Mouse (Mus musculus): ENCODE measurements around the gene Azi2. TPM values are rescaled to one million over a fixed set of nuclear protein-coding genes. Genes with fewer than 3 reads are reported as not detected.
A peak's percentile ranks its signal among the peaks of the same experiment; 100 is the strongest.

Azi2 gene
- polyA plus RNA-seq, 1 experiment from 2014 or later, result 80.4 TPM

- Histone ChIP-seq H3K4me1 (replicated peaks) (peaks cover 30% of the 10 kb centered on the region), H3K4me2 (peak overlapping the region; percentile 68), H3K9me3 (no peaks in the 10 kb centered on the region), H3K36me3 (no peaks in the 10 kb centered on the region), H3K4me3 (peak overlapping the region; percentile 83), H3K27me3 (no peaks in the 10 kb centered on the region), H3K9ac (peak overlapping the region; percentile 84), H3K27ac (replicated peaks) (0 out of 2 replicates have a peak overlapping the region, but pooled peaks have one; percentile 95)
- 23% methylated on average over 5 of the region's 5 CpGs for WGBS
- no peak for ATAC-seq (ENCODE audit: low FRiP score, low read depth)
These were observed 1.3 kb downstream of the Azi2 start for GRCm38 (mm10) chr9:118041646-118042045.

- no peak overlapping the region for H3K27ac ChIP-seq (replicated peaks)
These were observed 2.4 kb downstream of the Azi2 start for GRCm38 (mm10) chr9:118042738-118043137.

GRCm38 (mm10) chr9:118043581-118043980 lies 3.3 kb downstream of the Azi2 start:
- Histone ChIP-seq H3K9me3 (no peaks in the 10 kb centered on the region), H3K36me3 (peaks cover 4% of the 10 kb centered on the region; the same call in 1 of the 2 replicates), H3K4me3 (no peak overlapping the region), H3K27ac (replicated peaks) (no peak overlapping the region), H3K9ac (no peak overlapping the region), H3K4me1 (replicated peaks) (peaks cover 30% of the 10 kb centered on the region), H3K27me3 (no peaks in the 10 kb centered on the region), H3K4me2 (no peak overlapping the region)
- ATAC-seq (ENCODE audit: low FRiP score, low read depth), result no peak
- WGBS, result 87% methylated on average over 3 of the region's 3 CpGs

More at GRCm38 (mm10) chr9:118042738-118043137, 2.4 kb downstream of the Azi2 start:
- 93% methylated on average over 4 of the region's 4 CpGs for WGBS
- Histone ChIP-seq H3K27me3 (no peaks in the 10 kb centered on the region), H3K36me3 (no peaks in the 10 kb centered on the region), H3K4me2 (peak overlapping the region; percentile 68), H3K4me1 (replicated peaks) (peaks cover 30% of the 10 kb centered on the region), H3K9ac (0 out of 2 replicates have a peak overlapping the region, but pooled peaks have one; percentile 5), H3K9me3 (no peaks in the 10 kb centered on the region), H3K4me3 (no peak overlapping the region)
- ATAC-seq (ENCODE audit: low FRiP score, low read depth), result no peak

GRCm38 (mm10) chr9:118045011-118045533 lies 4.8 kb downstream of the Azi2 start:
- WGBS, result 74% methylated on average over 1 of the region's 1 CpGs
- H3K4me3 ChIP-seq, result no peak overlapping the region

GRCm38 (mm10) chr9:118053286-118053685 lies 13.0 kb downstream of the Azi2 start:
- Histone ChIP-seq H3K9me3 (no peaks in the 10 kb centered on the region), H3K4me2 (no peak overlapping the region), H3K27ac (replicated peaks) (no peak overlapping the region), H3K36me3 (peaks cover 37% of the 10 kb centered on the region), H3K9ac (no peak overlapping the region), H3K4me3 (no peak overlapping the region), H3K4me1 (replicated peaks) (no peaks in the 10 kb centered on the region), H3K27me3 (no peaks in the 10 kb centered on the region)
- WGBS, result 42% methylated on average over 1 of the region's 1 CpGs
- no peak for ATAC-seq (ENCODE audit: low FRiP score, low read depth)

More at GRCm38 (mm10) chr9:118045011-118045533, 4.8 kb downstream of the Azi2 start:
- no peak for ATAC-seq (ENCODE audit: low FRiP score, low read depth)
- Histone ChIP-seq H3K9me3 (no peaks in the 10 kb centered on the region), H3K4me1 (replicated peaks) (peaks cover 30% of the 10 kb centered on the region), H3K27ac (replicated peaks) (no peak overlapping the region), H3K4me2 (no peak overlapping the region), H3K36me3 (peaks cover 11% of the 10 kb centered on the region), H3K9ac (no peak overlapping the region), H3K27me3 (no peaks in the 10 kb centered on the region)

- peaks cover 40% of the 10 kb centered on the region for H3K36me3 ChIP-seq
- H3K27ac ChIP-seq (replicated peaks), result no peak overlapping the region
- H3K27me3 ChIP-seq, result no peaks in the 10 kb centered on the region
- H3K9me3 ChIP-seq, result no peaks in the 10 kb centered on the region
- H3K4me1 ChIP-seq (replicated peaks), result no peaks in the 10 kb centered on the region
- no peak overlapping the region for H3K4me3 ChIP-seq
- no peak for ATAC-seq (ENCODE audit: low FRiP score, low read depth)
- H3K4me2 ChIP-seq, result no peak overlapping the region
- WGBS, result 92% methylated on average over 3 of the region's 3 CpGs
- H3K9ac ChIP-seq, result no peak overlapping the region
These were observed 18.8 kb downstream of the Azi2 start for GRCm38 (mm10) chr9:118059101-118059500.

GRCm38 (mm10) chr9:118070442-118070841 lies 30.1 kb downstream of the Azi2 start:
- no peaks in the 10 kb centered on the region for H3K9me3 ChIP-seq
- no peak for ATAC-seq (ENCODE audit: low FRiP score, low read depth)
- 95% methylated on average over 6 of the region's 6 CpGs for WGBS
- no peaks in the 10 kb centered on the region for H3K27me3 ChIP-seq
- no peaks in the 10 kb centered on the region for H3K4me1 ChIP-seq (replicated peaks)
- no peak overlapping the region for H3K27ac ChIP-seq (replicated peaks)
- H3K36me3 ChIP-seq, result peaks cover 11% of the 10 kb centered on the region
- no peak overlapping the region for H3K4me2 ChIP-seq
- H3K4me3 ChIP-seq, result no peak overlapping the region
- no peak overlapping the region for H3K9ac ChIP-seq

- no peak overlapping the region for H3K4me2 ChIP-seq
- H3K4me3 ChIP-seq, result no peak overlapping the region
- no peak overlapping the region for H3K9ac ChIP-seq
- no peaks in the 10 kb centered on the region for H3K27me3 ChIP-seq
- H3K36me3 ChIP-seq, result peaks cover 8% of the 10 kb centered on the region
- ATAC-seq (ENCODE audit: low FRiP score, low read depth), result no peak
- 87% methylated on average over 3 of the region's 3 CpGs for WGBS
- no peaks in the 10 kb centered on the region for H3K9me3 ChIP-seq
- no peak overlapping the region for H3K27ac ChIP-seq (replicated peaks)
- H3K4me1 ChIP-seq (replicated peaks), result no peaks in the 10 kb centered on the region
These were observed 31.0 kb downstream of the Azi2 start for GRCm38 (mm10) chr9:118071337-118071736.

GRCm38 (mm10) chr9:118072101-118072500 lies 31.8 kb downstream of the Azi2 start:
- Histone ChIP-seq H3K9ac (no peak overlapping the region), H3K36me3 (peaks cover 5% of the 10 kb centered on the region), H3K4me1 (replicated peaks) (no peaks in the 10 kb centered on the region), H3K4me3 (no peak overlapping the region), H3K27ac (replicated peaks) (no peak overlapping the region), H3K9me3 (no peaks in the 10 kb centered on the region), H3K4me2 (no peak overlapping the region), H3K27me3 (no peaks in the 10 kb centered on the region)
- 89% methylated on average over 5 of the region's 5 CpGs for WGBS
- ATAC-seq (ENCODE audit: low FRiP score, low read depth), result no peak

- Histone ChIP-seq H3K9ac (no peak overlapping the region), H3K27me3 (no peaks in the 10 kb centered on the region), H3K36me3 (peaks cover 3% of the 10 kb centered on the region), H3K4me2 (no peak overlapping the region), H3K4me3 (no peak overlapping the region), H3K4me1 (replicated peaks) (no peaks in the 10 kb centered on the region), H3K9me3 (no peaks in the 10 kb centered on the region), H3K27ac (replicated peaks) (no peak overlapping the region)
- no peak for ATAC-seq (ENCODE audit: low FRiP score, low read depth)
- 95% methylated on average over 3 of the region's 3 CpGs for WGBS
These were observed 33.1 kb downstream of the Azi2 start for GRCm38 (mm10) chr9:118073358-118073757.

GRCm38 (mm10) chr9:118082575-118083431 lies 42.5 kb downstream of the Azi2 start:
- H3K4me3 ChIP-seq, result peak overlapping the region; percentile 15; the same call in 1 of the 2 replicates
- ATAC-seq (ENCODE audit: low FRiP score, low read depth), result no peak
- no peaks in the 10 kb centered on the region for H3K27me3 ChIP-seq
- 28% methylated on average over 22 of the region's 22 CpGs for WGBS
- no peaks in the 10 kb centered on the region for H3K36me3 ChIP-seq
- no peak overlapping the region for H3K9ac ChIP-seq
- peaks cover 8% of the 10 kb centered on the region; the same call in 1 of the 2 replicates for H3K4me1 ChIP-seq (replicated peaks)
- no peak overlapping the region for H3K27ac ChIP-seq (replicated peaks)
- peak overlapping the region; percentile 44 for H3K4me2 ChIP-seq
- no peaks in the 10 kb centered on the region for H3K9me3 ChIP-seq

GRCm38 (mm10) chr9:118083834-118084233 lies 43.5 kb downstream of the Azi2 start:
- Histone ChIP-seq H3K9ac (no peak overlapping the region), H3K27me3 (no peaks in the 10 kb centered on the region), H3K4me2 (no peak overlapping the region), H3K4me1 (replicated peaks) (peaks cover 8% of the 10 kb centered on the region; the same call in 1 of the 2 replicates), H3K36me3 (no peaks in the 10 kb centered on the region), H3K4me3 (no peak overlapping the region), H3K27ac (replicated peaks) (no peak overlapping the region), H3K9me3 (no peaks in the 10 kb centered on the region)
- 52% methylated on average over 4 of the region's 4 CpGs for WGBS
- ATAC-seq (ENCODE audit: low FRiP score, low read depth), result no peak
